Comparison of ENCODE assay signal across 8 mouse cellular contexts in the genomic region with DNA sequence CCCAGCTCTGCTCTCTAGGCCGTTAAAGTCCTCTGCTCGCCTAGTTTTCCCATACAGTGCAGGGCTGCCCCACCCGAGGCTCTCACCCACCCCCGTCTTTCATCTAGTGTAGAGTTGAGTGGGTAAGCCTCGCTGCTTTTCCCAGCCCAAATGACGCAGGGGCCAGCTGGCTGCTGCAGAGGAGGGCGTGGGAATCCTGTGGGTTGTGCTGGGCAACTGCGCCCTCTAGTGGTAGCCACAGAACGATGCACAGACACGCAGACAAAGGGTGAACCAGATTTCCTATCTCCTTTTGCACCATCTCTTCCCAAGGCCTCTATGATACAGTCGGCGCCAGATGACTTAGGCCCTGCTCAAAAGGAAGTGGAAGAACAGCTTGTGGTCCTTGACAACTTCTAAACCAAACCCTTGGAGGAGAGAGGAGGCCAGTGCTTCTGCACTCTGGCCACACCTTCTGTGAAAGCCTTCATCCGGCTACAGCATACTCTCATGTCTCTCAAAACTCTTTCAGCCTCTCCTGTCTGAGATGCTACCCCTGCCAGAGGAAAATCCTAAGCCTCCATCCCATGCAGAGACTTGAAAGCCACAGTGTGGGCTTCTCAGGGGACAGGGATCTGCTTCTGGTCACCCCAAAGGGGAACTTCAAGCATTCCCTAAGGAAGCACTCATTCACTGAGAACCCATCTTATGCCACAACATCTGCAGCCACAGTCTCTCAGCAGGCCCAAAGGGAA. TPM values are rescaled to one million over a fixed set of nuclear protein-coding genes. Genes with fewer than 3 reads are reported as not detected.
A peak's percentile ranks its signal among the peaks of the same experiment; 100 is the strongest.
DNase-seq lines count a peak whose midpoint lies in the region; ATAC-seq and TF ChIP-seq lines count a peak whose summit lies in the region.

No protein-coding gene starts in this region.

- intact Hi-C loops in heart, adult 2 months (cut with DNase I), result loop anchor here (1.0 to 2.0 kb wide), 4 partner anchors 29 to 209 kb away; no protein-coding TSS in a partner anchor

- H3K27ac ChIP-seq in embryonic facial prominence, embryonic 12.5 days, result no peak overlapping the region
- peak overlapping the region; percentile 73 for H3K27ac ChIP-seq in heart, adult 2 months
- H3K27ac ChIP-seq in kidney, adult 2 months (ENCODE audit: insufficient read depth, low read depth, low read length), result no peak overlapping the region
- H3K27ac ChIP-seq in limb, embryonic 12.5 days, result no peak overlapping the region
- no peak overlapping the region; the same call in 1 of the 2 replicates for H3K27ac ChIP-seq in midbrain, embryonic 14.5 days (replicated peaks; ENCODE audit: low read depth, low read length)

- 11% methylated on average over 13 of the region's 13 CpGs for WGBS in embryonic facial prominence, embryonic 12.5 days
- 4% methylated on average over 13 of the region's 13 CpGs for WGBS in heart, adult 2 months
- WGBS in kidney, adult 2 months, result 7% methylated on average over 13 of the region's 13 CpGs
- 9% methylated on average over 13 of the region's 13 CpGs for WGBS in limb, embryonic 12.5 days
- 10% methylated on average over 13 of the region's 13 CpGs for WGBS in midbrain, embryonic 14.5 days

- TF ChIP-seq CTCF in heart, adult 2 months (IDR thresholded peaks at IDR 0.05), result peak; percentile 88
- TF ChIP-seq CTCF in kidney, adult 2 months (conservative IDR thresholded peaks at IDR 0.05; ENCODE audit: insufficient read depth, insufficient read length, low read depth, low read length), result peak; percentile 97

- peak; percentile 65 for DNase-seq in 3134 (ENCODE audit: extremely low read depth, insufficient read length, low spot score)
- peak; percentile 82 for DNase-seq in adrenal gland, postnatal 25 days
- DNase-seq in heart, adult 2 months, result peak; percentile 89 to 90
- peak; percentile 85 for DNase-seq in kidney, adult 2 months
- DNase-seq in midbrain, embryonic 14.5 days, result peak; percentile 93
- DNase-seq in spleen, postnatal 10 days (ENCODE audit: low spot score in 2 of 2), result peak; percentile 40 to 72

- H3K79me2 ChIP-seq in heart, adult 2 months (replicated peaks; ENCODE audit: control insufficient read depth, insufficient read depth, low read length), result no peaks in the 10 kb centered on the region

- no peak overlapping the region for H3K4me2 ChIP-seq in embryonic facial prominence, embryonic 12.5 days (replicated peaks)
- no peak overlapping the region for H3K4me2 ChIP-seq in limb, embryonic 12.5 days
- H3K4me2 ChIP-seq in midbrain, embryonic 14.5 days (ENCODE audit: low read length), result peak overlapping the region; percentile 35

- H3K9me3 ChIP-seq in embryonic facial prominence, embryonic 12.5 days, result no peaks in the 10 kb centered on the region
- no peaks in the 10 kb centered on the region for H3K9me3 ChIP-seq in limb, embryonic 12.5 days
- H3K9me3 ChIP-seq in midbrain, embryonic 14.5 days (ENCODE audit: control insufficient read depth, low read length), result no peaks in the 10 kb centered on the region

- H3K9ac ChIP-seq in embryonic facial prominence, embryonic 12.5 days, result no peak overlapping the region
- no peak overlapping the region for H3K9ac ChIP-seq in heart, adult 2 months (ENCODE audit: low read depth, low read length)
- no peak overlapping the region for H3K9ac ChIP-seq in limb, embryonic 12.5 days (replicated peaks)
- no peak overlapping the region for H3K9ac ChIP-seq in midbrain, embryonic 14.5 days (replicated peaks; ENCODE audit: low read length)

- peak; percentile 32 for ATAC-seq in embryonic facial prominence, embryonic 12.5 days (ENCODE audit: insufficient number of reproducible peaks, insufficient read depth, low FRiP score, low TSS enrichment)
- peak; percentile 67 for ATAC-seq in limb, embryonic 12.5 days (ENCODE audit: insufficient number of reproducible peaks, insufficient read depth, low FRiP score, low TSS enrichment, low read depth)
- ATAC-seq in midbrain, embryonic 14.5 days (ENCODE audit: low FRiP score, low TSS enrichment), result peak; percentile 84

- no peak for TF ChIP-seq POLR2A in heart, adult 2 months (IDR thresholded peaks at IDR 0.05; ENCODE audit: insufficient read depth, low read depth, low read length)
- TF ChIP-seq POLR2A in kidney, adult 2 months (IDR thresholded peaks at IDR 0.05; ENCODE audit: low read depth, low read length), result no peak

- no peaks in the 10 kb centered on the region for H3K27me3 ChIP-seq in embryonic facial prominence, embryonic 12.5 days
- no peaks in the 10 kb centered on the region for H3K27me3 ChIP-seq in heart, adult 2 months (ENCODE audit: control insufficient read depth, insufficient read depth, low read length)
- H3K27me3 ChIP-seq in kidney, adult 2 months (replicated peaks; ENCODE audit: control insufficient read depth, insufficient read depth, low read length), result no peaks in the 10 kb centered on the region
- H3K27me3 ChIP-seq in limb, embryonic 12.5 days, result no peaks in the 10 kb centered on the region
- no peaks in the 10 kb centered on the region for H3K27me3 ChIP-seq in midbrain, embryonic 14.5 days (ENCODE audit: control insufficient read depth, insufficient read depth, low read length)

- H3K4me1 ChIP-seq in embryonic facial prominence, embryonic 12.5 days, result peaks cover 45% of the 10 kb centered on the region
- H3K4me1 ChIP-seq in heart, adult 2 months (ENCODE audit: control insufficient read depth, insufficient read depth, low read length), result peaks cover 41% of the 10 kb centered on the region
- no peaks in the 10 kb centered on the region for H3K4me1 ChIP-seq in kidney, adult 2 months (ENCODE audit: control insufficient read depth, insufficient read depth, low read length)
- H3K4me1 ChIP-seq in limb, embryonic 12.5 days (replicated peaks), result peaks cover 33% of the 10 kb centered on the region
- H3K4me1 ChIP-seq in midbrain, embryonic 14.5 days (ENCODE audit: control insufficient read depth, insufficient read depth, low read length), result peaks cover 13% of the 10 kb centered on the region

- TF ChIP-seq EP300 in heart, adult 2 months (IDR thresholded peaks at IDR 0.05; ENCODE audit: insufficient read depth, low read depth, low read length), result peak; percentile 99

- H3K36me3 ChIP-seq in embryonic facial prominence, embryonic 12.5 days, result no peaks in the 10 kb centered on the region
- no peaks in the 10 kb centered on the region for H3K36me3 ChIP-seq in heart, adult 2 months (ENCODE audit: control insufficient read depth, insufficient read depth, low read length)
- no peaks in the 10 kb centered on the region for H3K36me3 ChIP-seq in kidney, adult 2 months (ENCODE audit: control insufficient read depth, insufficient read depth, low read length)
- H3K36me3 ChIP-seq in limb, embryonic 12.5 days, result no peaks in the 10 kb centered on the region
- no peaks in the 10 kb centered on the region for H3K36me3 ChIP-seq in midbrain, embryonic 14.5 days (ENCODE audit: control insufficient read depth, insufficient read depth, low read length)

- no peak overlapping the region for H3K4me3 ChIP-seq in embryonic facial prominence, embryonic 12.5 days
- H3K4me3 ChIP-seq in heart, adult 2 months, result peak overlapping the region; percentile 13; the same call in 1 of the 2 replicates
- no peak overlapping the region for H3K4me3 ChIP-seq in kidney, adult 2 months (ENCODE audit: insufficient read depth, low read depth, low read length)
- H3K4me3 ChIP-seq in limb, embryonic 12.5 days (replicated peaks), result no peak overlapping the region
- H3K4me3 ChIP-seq in midbrain, embryonic 14.5 days (replicated peaks; ENCODE audit: low read depth, low read length), result no peak overlapping the region

RNA-seq across cellular contexts. Expression of a gene that starts 49.3 kb away (rescaled TPM):
- 43.2 and 52.1 TPM in 2 replicates for total RNA-seq in adrenal gland, postnatal 25 days (2021)
- 75.1 and 78.9 TPM in 2 replicates for polyA plus RNA-seq in embryonic facial prominence, embryonic 12.5 days (2016; fragmentation: Nextera tagmentation; extraction: Ambion mirVana)
- 10 to 100 TPM; 50.1 to 50.5 TPM for total RNA-seq in heart, adult 2 months (2021)
- 99.2 and 128 TPM in 2 replicates for polyA plus RNA-seq in heart, adult 2 months (2012; rRNA removed)
- 122 and 124 TPM in 2 replicates for polyA plus RNA-seq in kidney, adult 2 months (2012; rRNA removed)
- polyA plus RNA-seq in limb, embryonic 12.5 days (2016; fragmentation: Nextera tagmentation; extraction: Ambion mirVana), result 63.6 and 75.1 TPM in 2 replicates
- polyA plus RNA-seq in midbrain, embryonic 14.5 days (2014; fragmentation: Nextera tagmentation; extraction: Ambion mirVana), result 13.2 and 16.1 TPM in 2 replicates

Comparison
In these comparisons a context has a peak if more than half of its experiments do, and no peak if none do; other contexts are left out.
1. ATAC-seq: peak in every context shown above with its lines; median percentile 84 in midbrain, embryonic 14.5 days; 67 in limb, embryonic 12.5 days; 32 in embryonic facial prominence, embryonic 12.5 days.